Mouse (Mus musculus) megakaryocyte, embryonic 14.5 days (primary cell): ENCODE measurements around the gene Fam69b.

ENCODE experiments used
- FLI1 ChIP-seq: IDR thresholded peaks from 2 replicates; pipeline ENCODE4 v1.6.1; 2012; ENCODE audit warnings: low read length, inconsistent platforms, mixed read lengths
- GATA1 ChIP-seq: IDR thresholded peaks from 3 replicates; pipeline ENCODE4 v1.6.1; 2012; ENCODE audit warnings: mixed read lengths, low read length, inconsistent platforms, borderline replicate concordance

GRCm38 (mm10) chr2:26605331-26605730, 22.9 kb upstream of the Fam69b start:
- no peak for TF ChIP-seq GATA1
- no peak for TF ChIP-seq FLI1
